Mouse (Mus musculus): ENCODE results near the gene Adgrg1. TPM values are rescaled to one million over a fixed set of nuclear protein-coding genes. Genes with fewer than 3 reads are reported as not detected.
"Not testable (repeated sequence)": the region's sequence is repeated elsewhere in the genome, so short reads cannot be mapped to it uniquely, and the experiment has no call there.

Gene Adgrg1
- polyA plus RNA-seq, 1 experiment from 2014 or later = 7.0 TPM

DNA sequence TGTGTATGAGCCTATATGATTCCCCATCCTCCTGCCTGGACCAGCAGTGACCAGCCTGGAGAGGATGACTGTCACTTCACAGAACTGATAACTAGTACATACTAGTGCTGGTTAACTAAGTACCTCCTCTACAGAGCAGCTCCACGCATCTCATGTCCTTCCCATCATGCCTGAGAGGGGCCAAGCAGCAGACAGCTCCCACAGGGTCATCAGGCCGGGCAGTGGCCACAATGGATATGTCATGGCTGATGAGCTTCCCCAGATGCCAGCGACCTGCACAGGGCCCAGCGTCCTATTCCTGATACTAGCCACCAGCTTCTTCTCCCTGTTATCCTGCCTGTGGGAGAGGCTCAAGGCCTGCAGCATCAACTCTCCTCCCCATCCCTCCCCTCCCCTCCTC lies 42.1 kb downstream of the Adgrg1 start:
- Histone ChIP-seq H3K36me3 (no peaks in the 10 kb centered on the region), H3K27me3 (no peaks in the 10 kb centered on the region), H3K27ac (no peak overlapping the region), H3K4me2 (no peak overlapping the region), H3K4me1 (replicated peaks) (no peaks in the 10 kb centered on the region), H3K9me3 (no peaks in the 10 kb centered on the region), H3K4me3 (replicated peaks) (no peak overlapping the region), H3K9ac (replicated peaks) (no peak overlapping the region)
- WGBS = 60% methylated on average over 4 of the region's 4 CpGs
- ATAC-seq (ENCODE audit: insufficient number of reproducible peaks, insufficient read depth, low FRiP score, low TSS enrichment, low read depth) = no peak

DNA sequence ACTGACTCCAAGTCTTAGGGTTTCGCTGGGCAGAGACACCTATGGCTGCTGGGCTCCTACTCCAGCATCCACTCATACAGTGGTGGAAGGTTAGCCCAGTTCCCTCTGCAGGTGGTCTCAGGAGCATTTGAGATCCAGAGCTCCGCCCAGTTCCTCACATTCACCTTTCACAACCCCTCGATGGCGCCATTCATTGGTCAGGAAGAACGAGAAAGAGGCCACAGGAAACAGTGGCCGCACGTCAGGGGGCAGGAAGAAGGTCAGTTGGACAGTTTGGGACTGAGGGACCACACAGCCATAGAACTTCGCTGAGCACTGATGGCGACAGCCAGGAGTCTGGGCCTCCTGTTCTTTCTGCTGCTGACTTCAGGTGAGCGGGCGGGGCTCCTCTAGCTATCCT lies 42.9 kb downstream of the Adgrg1 start, which contains the start of gene Adgrg3:
TSS of gene Adgrg3 (plus strand) at position 242 of the 400 bp plus-strand sequence.
- whole genome bisulfite sequencing = 79% methylated on average over 11 of the region's 11 CpGs
- H3K9ac ChIP-seq (replicated peaks) = no peak within 1 kb of the TSS
- no peaks in the 10 kb centered on the region for H3K27me3 ChIP-seq
- H3K4me1 ChIP-seq (replicated peaks) = no peaks in the 10 kb centered on the region
- no peak within 1 kb of the TSS for H3K4me3 ChIP-seq (replicated peaks)
- H3K36me3 ChIP-seq = no peaks in the 10 kb centered on the region
- no peak within 1 kb of the TSS for H3K27ac ChIP-seq
- H3K9me3 ChIP-seq = no peaks in the 10 kb centered on the region
- no peak within 1 kb of the TSS for H3K4me2 ChIP-seq
- ATAC-seq (ENCODE audit: insufficient number of reproducible peaks, insufficient read depth, low FRiP score, low TSS enrichment, low read depth) = no peak

DNA sequence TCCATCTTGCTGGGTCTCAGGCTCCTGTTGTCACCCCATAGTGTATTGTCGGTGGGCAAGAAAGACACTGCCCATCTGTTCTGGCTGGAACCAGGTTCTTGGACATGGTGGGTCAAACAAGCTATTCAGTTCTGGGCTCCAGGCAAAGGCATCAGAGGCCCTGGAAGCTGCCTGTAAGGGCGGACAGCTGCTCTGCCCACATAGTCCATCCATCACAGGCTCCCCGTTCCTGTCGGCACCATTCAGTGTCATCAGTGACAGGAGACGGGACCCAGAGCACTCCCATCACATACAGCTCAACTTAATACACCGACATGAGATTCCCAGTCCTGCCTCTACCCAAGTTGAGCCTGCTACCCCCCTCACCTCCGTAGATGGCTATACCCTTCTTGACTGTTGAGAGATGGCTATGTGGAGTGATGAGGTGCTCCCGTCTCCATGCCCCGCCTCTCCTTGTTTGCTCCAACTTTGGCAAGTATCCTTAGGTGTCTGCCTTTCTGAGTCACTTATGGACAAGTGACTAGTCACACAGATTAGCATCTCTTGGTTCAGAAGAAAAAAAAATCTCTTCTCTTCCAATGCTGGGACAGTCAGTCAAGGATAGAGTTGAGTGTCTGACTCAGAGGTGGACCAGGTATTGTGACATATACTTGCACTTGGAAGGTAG lies 43.6 kb downstream of the Adgrg1 start:
- no peaks in the 10 kb centered on the region for H3K27me3 ChIP-seq
- H3K4me1 ChIP-seq (replicated peaks) = peaks cover 4% of the 10 kb centered on the region
- H3K4me2 ChIP-seq = no peak overlapping the region
- no peak overlapping the region for H3K9ac ChIP-seq (replicated peaks)
- ATAC-seq (ENCODE audit: insufficient number of reproducible peaks, insufficient read depth, low FRiP score, low TSS enrichment, low read depth) = no peak
- no peaks in the 10 kb centered on the region for H3K9me3 ChIP-seq
- no peaks in the 10 kb centered on the region for H3K36me3 ChIP-seq
- H3K4me3 ChIP-seq (replicated peaks) = no peak overlapping the region
- no peak overlapping the region for H3K27ac ChIP-seq
- WGBS = 71% methylated on average over 9 of the region's 9 CpGs

DNA sequence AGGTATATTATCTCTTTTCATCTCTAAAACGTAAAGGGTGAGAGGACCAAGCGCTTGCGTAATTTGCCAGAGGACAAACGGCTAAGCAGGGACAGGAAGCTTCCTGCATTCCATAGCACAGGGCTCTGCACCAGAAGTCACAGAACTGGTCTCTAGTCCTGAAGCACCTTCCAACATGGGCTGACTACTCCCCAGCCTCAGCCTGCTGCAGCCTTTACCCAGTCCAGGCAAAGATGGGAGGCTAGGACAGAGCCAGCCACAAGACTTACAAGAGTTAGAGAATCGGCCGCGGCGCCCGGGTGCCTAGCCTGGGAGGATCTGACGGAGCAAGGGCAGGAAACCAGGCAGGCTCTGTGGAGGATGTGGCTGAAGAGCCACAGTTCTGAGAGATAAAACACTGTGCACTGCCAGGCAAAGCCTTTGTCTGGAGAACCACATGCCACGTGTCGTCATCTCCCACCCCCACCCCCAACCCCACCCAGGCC lies 45.8 kb downstream of the Adgrg1 start:
- Histone ChIP-seq H3K27me3 (no peaks in the 10 kb centered on the region), H3K4me1 (replicated peaks) (peaks cover 10% of the 10 kb centered on the region), H3K4me3 (replicated peaks) (no peak overlapping the region), H3K9ac (replicated peaks) (no peak overlapping the region), H3K9me3 (no peaks in the 10 kb centered on the region), H3K36me3 (no peaks in the 10 kb centered on the region), H3K27ac (0 out of 2 replicates have a peak overlapping the region, but pooled peaks have one; percentile 18), H3K4me2 (no peak overlapping the region)
- 67% methylated on average over 12 of the region's 12 CpGs for WGBS
- 0 out of 2 replicates have a peak, but pooled peaks have one; percentile 20 for ATAC-seq (ENCODE audit: insufficient number of reproducible peaks, insufficient read depth, low FRiP score, low TSS enrichment, low read depth)

DNA sequence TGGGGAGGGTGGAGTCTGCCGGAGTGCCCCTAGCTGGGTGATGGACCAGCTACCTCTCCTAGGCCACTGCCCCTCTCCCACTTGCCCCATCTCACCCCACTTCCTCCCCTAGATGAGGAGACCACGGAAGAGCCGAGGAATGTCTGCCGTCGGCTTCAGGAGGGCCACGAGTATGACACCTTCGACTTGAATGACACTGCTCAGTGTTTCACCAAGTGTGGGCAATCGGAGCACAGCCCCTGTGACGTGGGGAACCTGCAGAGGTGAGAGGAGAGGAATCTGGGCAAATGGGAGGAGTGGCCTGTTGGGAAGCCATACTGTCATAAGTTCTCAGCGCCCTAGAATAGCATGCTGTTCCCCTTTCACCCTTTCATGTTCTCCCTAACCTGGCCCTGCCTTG lies 46.3 kb downstream of the Adgrg1 start:
- H3K27me3 ChIP-seq = no peaks in the 10 kb centered on the region
- H3K9ac ChIP-seq (replicated peaks) = no peak overlapping the region
- peaks cover 10% of the 10 kb centered on the region for H3K4me1 ChIP-seq (replicated peaks)
- ATAC-seq (ENCODE audit: insufficient number of reproducible peaks, insufficient read depth, low FRiP score, low TSS enrichment, low read depth) = no peak
- no peaks in the 10 kb centered on the region for H3K9me3 ChIP-seq
- H3K27ac ChIP-seq = 0 out of 2 replicates have a peak overlapping the region, but pooled peaks have one; percentile 18
- no peak overlapping the region for H3K4me3 ChIP-seq (replicated peaks)
- no peak overlapping the region for H3K4me2 ChIP-seq
- H3K36me3 ChIP-seq = no peaks in the 10 kb centered on the region
- 78% methylated on average over 10 of the region's 10 CpGs for WGBS

DNA sequence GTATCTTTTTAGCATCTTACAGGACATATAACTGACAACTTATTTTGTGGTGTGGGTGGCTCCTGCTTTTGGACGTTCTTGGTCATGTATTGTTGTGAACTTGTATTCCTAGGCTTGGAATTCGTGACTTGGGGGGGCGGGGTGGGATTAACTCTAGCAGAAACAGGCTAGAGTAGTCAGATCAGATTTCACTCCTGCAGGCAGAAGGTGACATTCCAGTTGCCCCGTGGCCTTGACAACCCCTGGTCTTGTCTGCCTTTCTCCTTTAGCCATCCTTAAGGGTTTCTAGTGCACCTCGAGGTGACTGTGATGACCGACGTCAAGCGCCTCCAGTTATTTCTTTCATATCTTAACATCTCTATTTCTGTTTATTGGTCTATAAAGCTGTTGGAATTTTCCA lies 48.6 kb downstream of the Adgrg1 start:
- no peaks in the 10 kb centered on the region for H3K9me3 ChIP-seq
- no peak overlapping the region for H3K27ac ChIP-seq
- 25% methylated on average over 8 of the region's 8 CpGs for WGBS
- no peaks in the 10 kb centered on the region for H3K27me3 ChIP-seq
- no peaks in the 10 kb centered on the region for H3K36me3 ChIP-seq
- H3K4me1 ChIP-seq (replicated peaks) = peaks cover 10% of the 10 kb centered on the region
- no peak for ATAC-seq (ENCODE audit: insufficient number of reproducible peaks, insufficient read depth, low FRiP score, low TSS enrichment, low read depth)
- H3K4me3 ChIP-seq (replicated peaks) = no peak overlapping the region
- no peak overlapping the region for H3K4me2 ChIP-seq
- H3K9ac ChIP-seq (replicated peaks) = no peak overlapping the region

DNA sequence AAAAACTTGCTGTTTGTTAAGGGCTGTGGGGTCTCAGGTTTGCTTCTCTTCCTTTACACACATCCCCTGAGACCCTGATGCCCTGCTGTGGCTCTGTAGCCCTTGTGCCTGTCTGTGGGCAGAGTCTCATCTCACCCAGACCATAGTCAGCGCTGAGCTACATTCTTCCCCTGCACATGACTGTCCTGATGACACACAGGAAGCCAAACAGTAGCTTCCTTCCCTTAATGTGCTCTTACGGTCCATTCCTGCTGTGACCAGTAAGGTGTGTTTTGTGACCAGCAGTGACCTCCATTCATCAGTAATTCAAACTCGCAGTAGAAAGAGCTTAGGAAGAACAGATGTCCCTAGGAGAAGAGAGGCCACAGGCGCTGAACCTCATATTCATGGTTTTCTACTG lies 49.8 kb downstream of the Adgrg1 start:
- no peaks in the 10 kb centered on the region for H3K36me3 ChIP-seq
- H3K4me3 ChIP-seq (replicated peaks) = no peak overlapping the region
- H3K4me2 ChIP-seq = no peak overlapping the region
- no peaks in the 10 kb centered on the region for H3K27me3 ChIP-seq
- H3K9me3 ChIP-seq = no peaks in the 10 kb centered on the region
- 90% methylated on average over 4 of the region's 4 CpGs for WGBS
- H3K4me1 ChIP-seq (replicated peaks) = peaks cover 10% of the 10 kb centered on the region
- no peak overlapping the region for H3K27ac ChIP-seq
- ATAC-seq (ENCODE audit: insufficient number of reproducible peaks, insufficient read depth, low FRiP score, low TSS enrichment, low read depth) = no peak
- no peak overlapping the region for H3K9ac ChIP-seq (replicated peaks)

DNA sequence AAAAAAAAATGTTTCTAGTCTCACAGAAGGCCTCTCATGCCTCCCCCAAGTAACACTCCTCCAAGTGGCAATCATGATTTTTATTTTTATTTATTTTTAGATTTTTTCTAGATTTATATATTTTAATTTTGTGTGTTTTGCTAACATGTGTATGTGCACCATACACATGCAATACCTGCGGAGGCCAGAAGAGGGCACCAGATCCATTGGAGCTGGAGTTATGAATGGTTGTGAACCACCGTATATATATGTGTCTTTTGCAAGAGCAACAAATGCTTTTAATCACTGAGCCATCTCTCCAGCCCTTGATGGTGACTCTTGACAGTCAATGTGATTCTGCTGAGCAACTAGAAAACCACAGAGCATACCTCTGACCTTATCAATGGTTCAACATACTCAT lies 50.9 kb downstream of the Adgrg1 start:
- Histone ChIP-seq H3K27ac (no peak overlapping the region), H3K27me3 (no peaks in the 10 kb centered on the region), H3K9me3 (no peaks in the 10 kb centered on the region), H3K9ac (replicated peaks) (no peak overlapping the region), H3K4me2 (no peak overlapping the region), H3K36me3 (no peaks in the 10 kb centered on the region), H3K4me3 (replicated peaks) (no peak overlapping the region), H3K4me1 (replicated peaks) (peaks cover 10% of the 10 kb centered on the region)
- no peak for ATAC-seq (ENCODE audit: insufficient number of reproducible peaks, insufficient read depth, low FRiP score, low TSS enrichment, low read depth)
- 66% methylated on average over 2 of the region's 2 CpGs for WGBS

DNA sequence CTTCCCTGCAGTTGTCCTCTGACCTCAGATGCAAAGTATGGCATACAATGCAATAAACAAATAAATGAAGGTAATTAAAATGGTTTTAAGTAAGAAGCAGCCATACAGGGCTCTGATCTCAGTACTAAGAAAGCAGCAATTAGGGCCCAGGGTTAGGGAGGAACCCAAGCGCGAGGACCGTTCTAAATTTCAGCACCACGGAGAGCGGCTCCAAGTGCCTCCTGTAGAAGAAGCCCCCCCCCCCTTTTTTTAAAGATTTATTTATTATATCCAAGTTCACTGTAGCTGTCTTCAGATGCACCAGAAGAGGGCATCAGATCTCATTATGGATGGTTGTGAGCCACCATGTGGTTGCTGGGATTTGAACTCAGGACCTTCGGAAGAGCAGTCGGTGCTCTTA lies 53.8 kb downstream of the Adgrg1 start:
- H3K4me3 ChIP-seq (replicated peaks); H3K36me3 ChIP-seq; H3K9me3 ChIP-seq; H3K27me3 ChIP-seq; H3K4me2 ChIP-seq; H3K9ac ChIP-seq (replicated peaks); H3K27ac ChIP-seq; H3K4me1 ChIP-seq (replicated peaks); ATAC-seq (ENCODE audit: insufficient number of reproducible peaks, insufficient read depth, low FRiP score, low TSS enrichment, low read depth): not testable (repeated sequence)
- 62% methylated on average over 7 of the region's 7 CpGs for WGBS

DNA sequence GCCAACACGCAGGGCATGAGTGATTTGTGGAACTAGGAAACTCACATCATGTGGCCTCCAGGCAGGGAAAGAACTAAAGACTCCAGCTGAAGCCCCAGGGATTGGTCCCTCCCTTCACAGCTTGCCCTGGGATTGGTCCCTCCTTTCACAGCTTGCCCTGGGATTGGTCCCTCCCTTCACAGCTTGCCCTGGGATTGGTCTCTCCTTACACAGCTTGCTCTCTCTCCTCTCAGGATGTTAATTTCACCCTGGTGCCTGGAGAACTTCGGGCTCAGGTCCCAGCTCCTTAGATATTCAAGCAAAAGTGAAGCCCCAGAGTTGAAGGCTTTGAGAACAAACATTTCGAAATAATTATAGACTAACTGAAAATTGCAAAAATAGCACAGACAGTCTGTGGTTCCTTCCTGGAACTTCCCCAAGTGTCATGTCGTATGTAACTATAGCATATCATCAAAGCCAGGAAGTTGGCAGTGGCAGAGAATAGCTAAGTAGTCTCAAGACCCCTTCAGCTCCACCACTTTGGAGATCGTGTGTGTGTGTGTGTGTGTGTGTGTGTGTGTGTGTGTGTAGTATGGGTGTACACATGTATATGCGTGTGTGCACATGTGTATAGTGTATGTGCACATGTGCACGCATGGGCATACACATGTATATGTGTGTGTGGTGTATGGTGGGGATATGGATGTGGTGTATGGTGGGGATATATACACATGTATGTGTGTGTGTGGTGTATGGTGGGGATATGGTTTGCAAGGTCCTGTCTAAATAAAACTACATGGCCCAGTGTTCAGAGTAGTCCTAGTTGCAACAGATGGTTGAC lies 62.8 kb downstream of the Adgrg1 start:
- 66% methylated on average over 7 of the region's 7 CpGs for WGBS

More for the DNA sequence above, 62.8 kb downstream of the Adgrg1 start:
- Histone ChIP-seq H3K9ac (replicated peaks) (no peak overlapping the region), H3K27me3 (0 out of 2 replicates have a peak, but pooled peaks cover 2% of the 10 kb centered on the region), H3K4me3 (replicated peaks) (no peak overlapping the region), H3K36me3 (no peaks in the 10 kb centered on the region), H3K4me1 (replicated peaks) (0 out of 2 replicates have a peak, but pooled peaks cover 5% of the 10 kb centered on the region), H3K27ac (0 out of 2 replicates have a peak overlapping the region, but pooled peaks have one; percentile 2), H3K9me3 (no peaks in the 10 kb centered on the region), H3K4me2 (no peak overlapping the region)
- ATAC-seq (ENCODE audit: insufficient number of reproducible peaks, insufficient read depth, low FRiP score, low TSS enrichment, low read depth) = no peak; the same call in 1 of the 2 replicates

Data from limb, embryonic 12.5 days (tissue).